Mouse (Mus musculus) thymus, postnatal 4 days (tissue): ENCODE measurements around the gene Ablim2.

ENCODE experiments used
- DNase-seq: peaks from one replicate; pipeline ENCODE4 v3.0.0; 2021

The Ablim2 gene

GRCm38 (mm10) chr5:35920076-35920475 is 162.4 kb downstream of the Ablim2 start:
- DNase-seq, result no peak

GRCm38 (mm10) chr5:35920557-35920956 is 162.9 kb downstream of the Ablim2 start:
- DNase-seq, result no peak

GRCm38 (mm10) chr5:35921141-35921540 is 163.5 kb downstream of the Ablim2 start:
- no peak for DNase-seq

- DNase-seq, result no peak
Measured at GRCm38 (mm10) chr5:35921595-35922254, 164.0 kb downstream of the Ablim2 start.

- no peak for DNase-seq
Measured at GRCm38 (mm10) chr5:35923448-35923847, 165.8 kb downstream of the Ablim2 start.

GRCm38 (mm10) chr5:35925171-35925634 is 167.5 kb downstream of the Ablim2 start:
- no peak for DNase-seq

- DNase-seq, result no peak
Measured at GRCm38 (mm10) chr5:35926511-35926910, 168.8 kb downstream of the Ablim2 start.

GRCm38 (mm10) chr5:35931296-35931695 is 173.6 kb downstream of the Ablim2 start:
- DNase-seq, result no peak

- DNase-seq, result no peak
Measured at GRCm38 (mm10) chr5:35933059-35933458, 175.4 kb downstream of the Ablim2 start.
